Mouse (Mus musculus) CH12.LX (cell line): ENCODE data around the gene Fxyd3. TPM values are rescaled to one million over a fixed set of nuclear protein-coding genes. Genes with fewer than 3 reads are reported as not detected.

Experiments
- DNase-seq: peaks from one replicate; pipeline ENCODE4 v3.0.0-alpha.2; 2013; ENCODE audit errors: extremely low read depth
- H3K27ac ChIP-seq: 2 replicates; pipeline ENCODE4 v1.5.1; 2012; ENCODE audit warnings: low read depth, mild to moderate bottlenecking, control low read depth, moderate library complexity; ENCODE audit not compliant: insufficient read depth
- H3K27me3 ChIP-seq: replicated peaks from 2 replicates; pipeline ENCODE3; 2012; ENCODE audit warnings: inconsistent platforms
- H3K36me3 ChIP-seq, 2 experiments: replicated peaks in 1 of 2; 2 replicates each; pipeline versions ENCODE3 to v1.6.1; 2012; ENCODE audit warnings: inconsistent platforms in 1 of 2, low read length in 1 of 2, mild to moderate bottlenecking in 1 of 2, mixed read lengths in 1 of 2, moderate library complexity in 1 of 2; ENCODE audit not compliant: control insufficient read depth in 1 of 2, insufficient read depth in 1 of 2
- H3K4me1 ChIP-seq, 2 experiments: 2 replicates each; pipeline ENCODE4 v1.6.1; 2012; ENCODE audit warnings: inconsistent platforms in 1 of 2, moderate library complexity in 1 of 2; ENCODE audit not compliant: insufficient read depth in 2 of 2, control insufficient read depth in 1 of 2
- H3K4me2 ChIP-seq: 2 replicates; pipeline ENCODE4 v1.6.1; 2012; ENCODE audit warnings: low read depth, mild to moderate bottlenecking, control low read depth; ENCODE audit not compliant: poor library complexity, insufficient read depth, severe bottlenecking
- H3K4me3 ChIP-seq, 3 experiments: fragments of 150-350 bp in 1 of 3; sonication (generic) in 1 of 3; replicated peaks in 1 of 3; 2 replicates each; pipeline versions ENCODE3 to v1.5.1; 2011 to 2012; ENCODE audit warnings: low read depth in 2 of 3, low read length in 2 of 3, mild to moderate bottlenecking in 2 of 3, moderate library complexity in 2 of 3, control low read depth in 1 of 3, improper control_type of control experiment in 1 of 3, inconsistent platforms in 1 of 3, mixed read lengths in 1 of 3; ENCODE audit not compliant: poor library complexity in 1 of 3
- H3K79me2 ChIP-seq: replicated peaks from 2 replicates; pipeline ENCODE4 v1.6.1; 2012; ENCODE audit warnings: mild to moderate bottlenecking, moderate library complexity; ENCODE audit not compliant: control insufficient read depth, poor library complexity, insufficient read depth, severe bottlenecking; ENCODE audit errors: extremely low read depth
- H3K9ac ChIP-seq: 2 replicates; pipeline ENCODE4 v1.6.1; 2012; ENCODE audit warnings: low read depth, mild to moderate bottlenecking, control low read depth, moderate library complexity; ENCODE audit not compliant: insufficient read depth
- H3K9me3 ChIP-seq: replicated peaks from 2 replicates; pipeline ENCODE3; 2012; ENCODE audit warnings: low read length, inconsistent platforms, mixed read lengths
- BHLHE40 ChIP-seq: IDR thresholded peaks from 2 replicates; pipeline ENCODE4 v1.6.1; 2011; ENCODE audit warnings: mild to moderate bottlenecking, low read depth, low read length, improper control_type of control experiment
- ELF1 ChIP-seq: IDR thresholded peaks from 2 replicates; pipeline ENCODE4 v1.6.1; 2014; ENCODE audit warnings: low read depth, mild to moderate bottlenecking, inconsistent platforms, low read length, improper control_type of control experiment
- ETS1 ChIP-seq: conservative IDR thresholded peaks from 2 replicates; pipeline ENCODE4 v1.6.1; 2012; ENCODE audit warnings: low read depth, mild to moderate bottlenecking, inconsistent platforms, low read length, improper control_type of control experiment, moderate library complexity
- MAFK ChIP-seq: IDR thresholded peaks from 2 replicates; pipeline ENCODE4 v1.6.1; 2011; ENCODE audit warnings: low read length, improper control_type of control experiment; ENCODE audit not compliant: insufficient replicate concordance
- MXI1 ChIP-seq: IDR thresholded peaks from 2 replicates; pipeline ENCODE4 v1.6.1; 2011; ENCODE audit warnings: mild to moderate bottlenecking, low read depth, low read length, improper control_type of control experiment
- MYC ChIP-seq: IDR thresholded peaks from 2 replicates; pipeline ENCODE4 v1.6.1; 2011; ENCODE audit warnings: low read depth, mild to moderate bottlenecking, improper control_type of control experiment, low read length
- NRF1 ChIP-seq: IDR thresholded peaks from 2 replicates; pipeline ENCODE4 v1.6.1; 2014; ENCODE audit warnings: low read depth, mild to moderate bottlenecking, inconsistent platforms, low read length, improper control_type of control experiment, moderate library complexity
- POLR2A ChIP-seq: IDR thresholded peaks from 2 replicates; pipeline ENCODE4 v1.6.1; 2011; ENCODE audit warnings: low read depth, mild to moderate bottlenecking, improper control_type of control experiment, low read length
- RCOR1 ChIP-seq: conservative IDR thresholded peaks from 2 replicates; pipeline ENCODE4 v1.6.1; 2012; ENCODE audit warnings: low read depth, mild to moderate bottlenecking, inconsistent platforms, low read length, improper control_type of control experiment
- SIN3A ChIP-seq: IDR thresholded peaks from 2 replicates; pipeline ENCODE4 v1.6.1; 2012; ENCODE audit warnings: low read length, improper control_type of control experiment, inconsistent platforms
- UBTF ChIP-seq: IDR thresholded peaks from 2 replicates; pipeline ENCODE4 v1.6.1; 2012; ENCODE audit warnings: low read depth, mild to moderate bottlenecking, inconsistent platforms, low read length, improper control_type of control experiment, moderate library complexity
- ZC3H11A ChIP-seq: IDR thresholded peaks from 2 replicates; pipeline ENCODE4 v1.6.1; 2012; ENCODE audit warnings: low read depth, mild to moderate bottlenecking, inconsistent platforms, low read length, improper control_type of control experiment
- ZMIZ1 ChIP-seq: IDR thresholded peaks from 2 replicates; pipeline ENCODE4 v1.6.1; 2012; ENCODE audit warnings: low read depth, mild to moderate bottlenecking, inconsistent platforms, low read length, improper control_type of control experiment
- ZNF384 ChIP-seq: IDR thresholded peaks from 2 replicates; pipeline ENCODE4 v1.6.1; 2012; ENCODE audit warnings: low read depth, low read length, improper control_type of control experiment, inconsistent platforms
- dilution Hi-C: fragments of 300-500 bp; cut with MboI; formaldehyde crosslinking; loops from 2 replicates; pipeline ENCODE4 v1.14.3; 2020; ENCODE audit warnings: low sequenced_read_pairs; ENCODE audit not compliant: extremely low pct_unique_long_range_greater_than_20kb, extremely low pct_ligation_motif_present
- in situ Hi-C: fragments of 300-500 bp; cut with MboI; formaldehyde crosslinking; loops from 3 replicates; pipeline ENCODE4 v1.14.3; 2019; ENCODE audit warnings: low sequenced_read_pairs, low pct_ligation_motif_present, low pct_unique_long_range_greater_than_20kb, mixed read lengths
- polyA plus RNA-seq: library from polyadenylated mRNA; unstranded; fragments of >175 nt; gene quantifications from 2 replicates; pipeline ENCODE4 v1.2.1, GENCODE M21; 2012; ENCODE audit warnings: low read depth; ENCODE audit not compliant: insufficient read length
- total RNA-seq, 2 experiments: library from RNA; depleted of rRNA; stranded (reverse); fragments of 300-350 nt in 1 of 2; fragments of >200 nt in 1 of 2; gene quantifications; 2 replicates each; pipeline ENCODE4 v1.2.3; 2012 to 2014

The Fxyd3 gene
- total and polyA plus RNA-seq, 3 experiments = not detected

- in situ Hi-C loops = no loop called here
- no peak overlapping the region for H3K4me3 ChIP-seq
- H3K27ac ChIP-seq = no peak overlapping the region
- H3K27me3 ChIP-seq = peaks cover 11% of the 10 kb centered on the region
- no peaks in the 10 kb centered on the region for H3K79me2 ChIP-seq
- H3K36me3 ChIP-seq = no peaks in the 10 kb centered on the region
- no peak for DNase-seq
- TF ChIP-seq BHLHE40 (no peak), MAFK (no peak), MXI1 (no peak), SIN3A (no peak), POLR2A (no peak), ZC3H11A (no peak), ZNF384 (no peak), ETS1 (no peak)
- TF ChIP-seq, all 38 proteins: peak for 0
- peaks cover 0 to 10% of the 10 kb centered on the region in 2 experiments; a peak in 2 of 4 replicates for H3K4me1 ChIP-seq
- peaks cover 3% of the 10 kb centered on the region for H3K9me3 ChIP-seq
- H3K4me2 ChIP-seq = no peak overlapping the region
- dilution Hi-C loops = no loop called here
- H3K9ac ChIP-seq = no peak overlapping the region
Measured at GRCm38 (mm10) chr7:31088206-31088605, 11.7 kb upstream of the Fxyd3 start.

GRCm38 (mm10) chr7:31087262-31087661 is 10.8 kb upstream of the Fxyd3 start:
- Histone ChIP-seq H3K27ac (no peak overlapping the region), H3K4me1 (peaks cover 0 to 16% of the 10 kb centered on the region in 2 experiments; a peak in 2 of 4 replicates), H3K4me3 (no peak overlapping the region), H3K36me3 (no peaks in the 10 kb centered on the region), H3K79me2 (no peaks in the 10 kb centered on the region), H3K4me2 (no peak overlapping the region), H3K27me3 (peaks cover 8% of the 10 kb centered on the region), H3K9me3 (peaks cover 3% of the 10 kb centered on the region), H3K9ac (no peak overlapping the region)
- in situ Hi-C loops (no loop called here), dilution Hi-C loops (no loop called here)
- TF ChIP-seq NRF1 = no peak
- no peak for TF ChIP-seq ETS1
- TF ChIP-seq POLR2A = no peak
- no peak for TF ChIP-seq ELF1
- TF ChIP-seq UBTF = no peak
- TF ChIP-seq MYC = no peak
- no peak for TF ChIP-seq BHLHE40
- DNase-seq = no peak

- no peaks in the 10 kb centered on the region for H3K27me3 ChIP-seq
- H3K9ac ChIP-seq = no peak overlapping the region
- H3K4me1 ChIP-seq = peaks cover 0 to 16% of the 10 kb centered on the region in 2 experiments; a peak in 2 of 4 replicates
- H3K36me3 ChIP-seq = no peaks in the 10 kb centered on the region
- peaks cover 3% of the 10 kb centered on the region for H3K9me3 ChIP-seq
- TF ChIP-seq NRF1 (no peak), ZMIZ1 (no peak), RCOR1 (no peak)
- in situ Hi-C loops = no loop called here
- no peaks in the 10 kb centered on the region for H3K79me2 ChIP-seq
- no peak overlapping the region for H3K4me3 ChIP-seq
- no peak overlapping the region for H3K27ac ChIP-seq
- H3K4me2 ChIP-seq = no peak overlapping the region
- DNase-seq = no peak
- dilution Hi-C loops = no loop called here
Measured at GRCm38 (mm10) chr7:31086175-31086755, 9.8 kb upstream of the Fxyd3 start.
